14 mouse cellular contexts compared by ENCODE assay signal in genomic region chr10:44285106-44285505, GRCm38 (mm10).
"Had no signal": no experiment of that assay in that cellular context is flagged by ENCODE, and none has a peak within 500 bp of the region (broad histone marks: within the 10 kb centered on the region; RNA-seq: fewer than 3 reads in every experiment).

No protein-coding gene starts in this region.

- H3K4me2 ChIP-seq: limb, embryonic 15.5 days; liver, embryonic 11.5 days; lung, embryonic 14.5 days; midbrain, embryonic 12.5 days; midbrain, embryonic 15.5 days; neural tube, embryonic 13.5 days; stomach, embryonic 15.5 days had no signal

- H3K4me3 ChIP-seq: limb, embryonic 15.5 days; midbrain, embryonic 12.5 days; midbrain, embryonic 15.5 days; neural tube, embryonic 13.5 days; stomach, embryonic 15.5 days had no signal

- DNase-seq: kidney, adult 2 months; kidney, postnatal 25 days; liver, postnatal 0 days; lung, embryonic 14.5 days; retina, postnatal 1 day; right cerebral cortex, postnatal 25 days; spleen, adult 18-20 months; thymus, postnatal 25 days had no signal

- H3K27me3 ChIP-seq: limb, embryonic 15.5 days; midbrain, embryonic 12.5 days; midbrain, embryonic 15.5 days; neural tube, embryonic 13.5 days; stomach, embryonic 15.5 days had no signal
